Comparison of ENCODE assay signal across 16 mouse cellular contexts in genomic region chr3:129936561-129936960, GRCm38 (mm10). TPM values are rescaled to one million over a fixed set of nuclear protein-coding genes. Genes with fewer than 3 reads are reported as not detected.
DNase-seq lines count a peak whose midpoint lies in the region; ATAC-seq and TF ChIP-seq lines count a peak whose summit lies in the region.
"Had no signal": no experiment of that assay in that cellular context is flagged by ENCODE, and none has a peak within 500 bp of the region (broad histone marks: within the 10 kb centered on the region; RNA-seq: fewer than 3 reads in every experiment).

No protein-coding gene starts in this region.

- H3K36me3 ChIP-seq in intestine, postnatal 0 days (ENCODE audit: control insufficient read depth, insufficient read depth) = no peaks in the 10 kb centered on the region
- H3K36me3 ChIP-seq: limb, embryonic 12.5 days had no signal

- no peaks in the 10 kb centered on the region for H3K27me3 ChIP-seq in intestine, postnatal 0 days (replicated peaks; ENCODE audit: control insufficient read depth, insufficient read depth, low read length)
- H3K27me3 ChIP-seq: limb, embryonic 12.5 days had no signal

- WGBS in intestine, postnatal 0 days = 32% methylated on average over 9 of the region's 9 CpGs

- DNase-seq in lung, postnatal 14 days = peak; percentile 2
- DNase-seq in lung, postnatal 4 days = no peak
- DNase-seq in adrenal gland, postnatal 36 days = peak; percentile 27 to 60
- no peak for DNase-seq in thymus, postnatal 25 days
- DNase-seq in layer of hippocampus, adult 18-20 months (ENCODE audit: low spot score in 2 of 2) = no peak
- DNase-seq in kidney, postnatal 25 days = no peak
- DNase-seq: cerebellum, postnatal 36 days; forebrain, postnatal 0 days; heart, postnatal 14 days; lung, embryonic 14.5 days; right cerebral cortex, postnatal 25 days; thymus, postnatal 4 days had no signal

- no peaks in the 10 kb centered on the region for H3K4me1 ChIP-seq in intestine, postnatal 0 days (replicated peaks; ENCODE audit: control insufficient read depth, insufficient read depth, low read length)

- H3K27ac ChIP-seq in intestine, postnatal 0 days (ENCODE audit: low read depth, low read length) = no peak overlapping the region
- H3K27ac ChIP-seq: limb, embryonic 12.5 days had no signal

- no peak overlapping the region for H3K9ac ChIP-seq in intestine, postnatal 0 days (ENCODE audit: low read depth, low read length)
- H3K9ac ChIP-seq: forebrain, postnatal 0 days; limb, embryonic 12.5 days; lung, embryonic 14.5 days had no signal

- H3K4me3 ChIP-seq in intestine, postnatal 0 days (ENCODE audit: low read depth, low read length) = no peak overlapping the region
- H3K4me3 ChIP-seq: limb, embryonic 12.5 days had no signal

- no peaks in the 10 kb centered on the region for H3K9me3 ChIP-seq in intestine, postnatal 0 days (ENCODE audit: control insufficient read depth)
- H3K9me3 ChIP-seq: limb, embryonic 12.5 days had no signal

- 0 out of 2 replicates have a peak, but pooled peaks have one; percentile 25 for ATAC-seq in intestine, postnatal 0 days
- ATAC-seq: forebrain, postnatal 0 days; hindbrain, embryonic 16.5 days; midbrain, embryonic 16.5 days had no signal

- H3K4me2 ChIP-seq in intestine, postnatal 0 days (replicated peaks; ENCODE audit: low read depth) = peak overlapping the region; percentile 1; the same call in 1 of the 2 replicates
- H3K4me2 ChIP-seq: limb, embryonic 12.5 days; lung, embryonic 14.5 days had no signal

- no peak for TF ChIP-seq CTCF in intestine, postnatal 0 days (IDR thresholded peaks at IDR 0.05; ENCODE audit: low read depth)

RNA-seq across cellular contexts. Expression of gene Mcub, which starts 33.4 kb away (rescaled TPM):
- total RNA-seq in adrenal gland, postnatal 36 days (2021) = 10 to 100 TPM in 1 of 2 experiments, 1 to 10 TPM in 1; 8.9 to 11.7 TPM
- polyA plus RNA-seq in intestine, postnatal 0 days (2015; fragmentation: Nextera tagmentation; extraction: Ambion mirVana) = 4.1 and 4.7 TPM in 2 replicates
- total RNA-seq in layer of hippocampus, adult 18-20 months (2021) = 1 to 10 TPM; 2.9 to 3.3 TPM

RNA-seq across cellular contexts. Expression of gene Casp6, which starts 35.3 kb away (rescaled TPM):
- total RNA-seq in adrenal gland, postnatal 36 days (2021) = 10 to 100 TPM; 28.3 to 44.9 TPM
- 132 and 135 TPM in 2 replicates for polyA plus RNA-seq in intestine, postnatal 0 days (2015; fragmentation: Nextera tagmentation; extraction: Ambion mirVana)
- 1 to 10 TPM; 6.3 to 7.6 TPM for total RNA-seq in layer of hippocampus, adult 18-20 months (2021)

RNA-seq across cellular contexts. Expression of gene Pla2g12a, which starts 58.2 kb away (rescaled TPM):
- total RNA-seq in adrenal gland, postnatal 36 days (2021) = 10 to 100 TPM; 34.8 to 48.0 TPM
- polyA plus RNA-seq in intestine, postnatal 0 days (2015; fragmentation: Nextera tagmentation; extraction: Ambion mirVana) = 29.1 TPM in 2 replicates
- 10 to 100 TPM; 22.3 to 23.6 TPM for total RNA-seq in layer of hippocampus, adult 18-20 months (2021)

Comparison
In these comparisons a context has a peak if more than half of its experiments do, and no peak if none do; other contexts are left out.
1. DNase-seq: peak in lung, postnatal 14 days (single experiment) and adrenal gland, postnatal 36 days (2 of 2); none in lung, postnatal 4 days (0 of 2), thymus, postnatal 25 days (single experiment), layer of hippocampus, adult 18-20 months (0 of 2) and kidney, postnatal 25 days (0 of 2).